Mouse (Mus musculus) kidney, embryonic 16.5 days (tissue): ENCODE measurements at regions not wholly inside any gene's neighbourhood (a gene's known extent, or its start where the extent isn't known, plus 50 kb on each side); places are given as distances from the start of the nearest gene placed in this dataset.

Experiments
- ATAC-seq: fragments of 200-750 bp; cut with Nextera tagmentation; 2 replicates; pipeline ENCODE4 v1.8.0; 2017; ENCODE audit warnings: moderate TSS enrichment; ENCODE audit not compliant: low FRiP score, low TSS enrichment
- H3K27ac ChIP-seq: fragments of 300-500 bp; sonication (generic); 2 replicates; pipeline ENCODE4 v1.5.1; 2014; ENCODE audit warnings: low read length
- H3K27me3 ChIP-seq: fragments of 300-500 bp; sonication (generic); 2 replicates; pipeline ENCODE4 v1.6.1; 2014; ENCODE audit warnings: low read length, control low read depth, mixed read lengths; ENCODE audit not compliant: insufficient read depth
- H3K36me3 ChIP-seq: fragments of 300-500 bp; sonication (generic); 2 replicates; pipeline ENCODE4 v1.6.1; 2014; ENCODE audit warnings: low read length, control low read depth, mixed read lengths; ENCODE audit not compliant: insufficient read depth
- H3K4me1 ChIP-seq: fragments of 300-500 bp; sonication (generic); 2 replicates; pipeline ENCODE4 v1.6.1; 2014; ENCODE audit warnings: low read length, control low read depth, mixed read lengths; ENCODE audit not compliant: insufficient read depth
- H3K4me2 ChIP-seq: fragments of 300-500 bp; sonication (generic); replicated peaks from 2 replicates; pipeline ENCODE4 v1.6.1; 2014; ENCODE audit warnings: low read depth, low read length
- H3K4me3 ChIP-seq: fragments of 300-500 bp; sonication (generic); 2 replicates; pipeline ENCODE4 v1.5.1; 2014; ENCODE audit warnings: mild to moderate bottlenecking, low read length
- H3K9ac ChIP-seq: fragments of 300-500 bp; sonication (generic); replicated peaks from 2 replicates; pipeline ENCODE4 v1.6.1; 2014; ENCODE audit warnings: low read length
- H3K9me3 ChIP-seq: fragments of 300-500 bp; sonication (generic); 2 replicates; pipeline ENCODE4 v1.6.1; 2016; ENCODE audit warnings: low read length, control low read depth
- WGBS: fragments of 180-500 bp; shearing (Covaris S2); extraction: QIAGEN DNeasy Blood & Tissue Kit; methylation state at CpG from one replicate; pipeline ENCODE4 v1.1.7; 2014; 5-methylcytosine and 5-hydroxymethylcytosine counted together

DNA sequence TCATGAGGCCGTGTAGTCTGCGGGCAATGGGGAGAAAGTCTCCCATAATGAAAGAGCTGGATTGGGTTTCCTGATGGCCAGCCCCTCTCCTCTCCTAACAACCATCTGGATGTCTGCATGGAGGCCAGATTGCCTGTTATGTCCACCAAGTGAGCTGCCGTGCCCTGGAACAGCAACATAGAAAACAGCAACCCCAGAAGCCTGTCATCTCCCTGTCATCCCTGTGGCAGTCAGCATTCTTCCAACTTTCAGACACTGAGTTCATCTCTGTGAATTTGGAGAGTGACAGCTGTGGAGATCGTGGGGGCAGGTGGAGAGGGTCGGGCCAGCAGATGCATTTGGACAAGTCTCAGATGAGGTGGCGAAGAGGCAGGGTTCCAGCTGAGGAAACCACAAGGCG lies 585.0 kb downstream of the Rnf144a start:
- no peak overlapping the region for H3K4me3 ChIP-seq
- no peak overlapping the region for H3K4me2 ChIP-seq
- whole genome bisulfite sequencing: 84% methylated on average over 7 of the region's 7 CpGs
- H3K4me1 ChIP-seq: 0 out of 2 replicates have a peak, but pooled peaks cover 3% of the 10 kb centered on the region
- no peak overlapping the region for H3K27ac ChIP-seq
- no peak for ATAC-seq
- H3K27me3 ChIP-seq: no peaks in the 10 kb centered on the region
- no peaks in the 10 kb centered on the region for H3K9me3 ChIP-seq
- no peaks in the 10 kb centered on the region for H3K36me3 ChIP-seq
- no peak overlapping the region for H3K9ac ChIP-seq

DNA sequence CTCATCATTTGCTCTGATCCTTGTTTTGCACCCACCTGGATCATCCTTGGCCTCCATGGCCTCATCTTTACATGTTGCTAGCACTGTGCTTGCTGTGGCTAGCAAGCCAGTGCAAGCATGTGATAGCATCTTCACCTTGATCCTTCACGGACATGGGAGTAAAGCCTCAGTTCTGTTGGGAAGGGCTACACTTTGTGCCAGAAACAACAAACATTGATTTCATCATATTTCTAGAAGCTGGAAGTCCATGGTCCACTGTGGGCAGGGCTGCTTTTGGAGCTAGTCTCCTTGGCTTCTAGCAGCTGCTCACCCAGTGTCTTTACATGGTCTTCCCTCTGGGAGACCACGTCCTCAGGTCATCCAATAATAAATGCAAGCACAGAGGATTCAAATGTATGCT lies 587.1 kb downstream of the Rnf144a start:
- Histone ChIP-seq H3K4me1 (0 out of 2 replicates have a peak, but pooled peaks cover 3% of the 10 kb centered on the region), H3K27me3 (no peaks in the 10 kb centered on the region), H3K4me3 (no peak overlapping the region), H3K4me2 (no peak overlapping the region), H3K9ac (no peak overlapping the region), H3K36me3 (no peaks in the 10 kb centered on the region), H3K9me3 (no peaks in the 10 kb centered on the region), H3K27ac (no peak overlapping the region)
- ATAC-seq: no peak
- WGBS: 81% methylated on average over 2 of the region's 2 CpGs

DNA sequence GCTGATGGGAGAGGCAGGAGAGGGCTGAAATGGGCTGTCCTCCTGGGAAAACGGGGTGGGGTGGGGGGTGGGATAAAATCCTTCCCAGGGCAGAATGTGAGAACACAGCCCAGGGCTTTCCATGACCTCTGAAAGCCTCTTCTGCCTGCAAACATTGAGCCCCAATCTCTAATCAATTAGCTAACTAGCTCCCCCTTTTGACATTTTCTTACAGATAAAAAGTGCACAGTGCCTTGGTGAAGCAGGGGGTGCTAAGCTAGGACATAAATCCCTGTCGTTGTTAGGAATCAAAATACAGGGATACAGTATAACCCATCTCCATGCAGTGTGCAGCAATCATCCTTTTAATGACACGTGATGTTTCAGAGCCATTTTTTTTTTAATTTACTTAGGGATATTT lies 588.1 kb downstream of the Rnf144a start:
- WGBS: 22% methylated on average over 3 of the region's 3 CpGs
- no peaks in the 10 kb centered on the region for H3K9me3 ChIP-seq
- ATAC-seq: no peak

DNA sequence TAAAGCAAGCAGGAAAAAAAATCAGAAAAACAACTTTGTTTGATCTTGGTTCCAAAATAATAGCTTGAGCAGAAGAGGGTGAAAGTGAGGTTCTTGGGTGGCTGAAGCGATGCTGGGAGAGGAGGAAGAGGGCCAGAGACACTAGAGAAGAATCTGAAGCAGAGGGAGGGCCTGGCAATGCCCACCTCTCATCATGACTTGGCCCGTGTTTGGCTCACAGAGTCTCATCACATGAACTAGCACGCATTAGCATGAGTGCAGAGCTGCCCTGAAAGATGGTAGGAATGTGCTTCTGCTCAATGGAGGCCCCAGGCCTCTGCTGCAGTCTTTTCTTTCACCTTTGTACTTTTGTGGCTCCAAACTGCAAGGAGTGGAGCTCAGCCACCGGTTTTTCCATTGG lies 588.6 kb downstream of the Rnf144a start:
- Histone ChIP-seq H3K36me3 (no peaks in the 10 kb centered on the region), H3K9me3 (no peaks in the 10 kb centered on the region), H3K9ac (no peak overlapping the region), H3K27me3 (no peaks in the 10 kb centered on the region), H3K4me1 (0 out of 2 replicates have a peak, but pooled peaks cover 3% of the 10 kb centered on the region), H3K4me2 (no peak overlapping the region), H3K4me3 (no peak overlapping the region), H3K27ac (no peak overlapping the region)
- ATAC-seq: no peak
- 66% methylated on average over 4 of the region's 4 CpGs for WGBS

More for the DNA sequence above, 588.1 kb downstream of the Rnf144a start:
- Histone ChIP-seq H3K27me3 (no peaks in the 10 kb centered on the region), H3K36me3 (no peaks in the 10 kb centered on the region), H3K4me2 (no peak overlapping the region), H3K9ac (no peak overlapping the region), H3K4me1 (0 out of 2 replicates have a peak, but pooled peaks cover 3% of the 10 kb centered on the region), H3K4me3 (no peak overlapping the region), H3K27ac (no peak overlapping the region)

DNA sequence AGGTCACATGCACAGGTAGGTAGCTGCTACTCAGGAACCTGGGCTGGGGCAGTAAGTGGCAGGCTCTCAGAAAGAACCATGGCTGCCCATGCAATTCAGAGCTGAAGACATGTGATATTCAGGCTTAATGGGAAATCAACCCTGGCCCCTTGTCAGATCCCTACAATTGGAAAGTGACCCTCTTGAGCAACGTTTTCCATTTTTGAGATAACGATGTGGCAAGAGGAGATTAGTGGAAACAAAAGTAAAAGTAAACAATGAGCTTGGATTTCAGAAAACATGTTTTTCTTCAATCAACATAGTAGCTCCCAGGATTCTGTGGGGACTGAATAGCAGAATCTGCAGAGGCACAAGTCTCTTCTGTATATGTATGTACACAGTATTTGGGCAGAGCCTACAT lies 598.8 kb downstream of the Rnf144a start:
- Histone ChIP-seq H3K27ac (no peak overlapping the region), H3K4me2 (no peak overlapping the region), H3K9me3 (no peaks in the 10 kb centered on the region), H3K27me3 (no peaks in the 10 kb centered on the region), H3K4me1 (no peaks in the 10 kb centered on the region), H3K9ac (no peak overlapping the region), H3K36me3 (no peaks in the 10 kb centered on the region), H3K4me3 (no peak overlapping the region)
- WGBS: 47% methylated on average over 2 of the region's 2 CpGs
- no peak for ATAC-seq

DNA sequence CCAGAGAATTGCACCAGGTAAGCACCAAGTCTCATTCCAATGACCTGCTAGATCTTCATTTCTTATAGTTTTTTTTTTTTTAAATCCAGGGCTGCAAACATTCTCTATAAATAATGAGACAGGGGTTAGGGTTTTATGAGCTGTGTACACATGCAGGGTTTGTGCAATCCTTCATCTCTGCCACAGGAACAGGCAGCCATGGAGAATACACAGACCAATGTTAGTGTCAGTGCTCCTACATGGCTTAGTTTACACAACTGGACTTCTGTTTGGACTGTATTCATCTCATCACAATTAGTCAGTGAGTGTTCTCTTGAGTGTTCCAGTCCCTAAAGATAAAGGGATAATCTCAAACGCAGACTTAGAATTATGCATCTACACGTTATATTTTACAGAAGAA lies 620.0 kb downstream of the Rnf144a start:
- H3K27ac ChIP-seq: no peak overlapping the region
- no peak overlapping the region for H3K4me2 ChIP-seq
- ATAC-seq: no peak
- WGBS: 77% methylated on average over 2 of the region's 2 CpGs
- H3K9me3 ChIP-seq: no peaks in the 10 kb centered on the region
- H3K27me3 ChIP-seq: no peaks in the 10 kb centered on the region
- H3K4me3 ChIP-seq: no peak overlapping the region
- H3K36me3 ChIP-seq: no peaks in the 10 kb centered on the region
- no peaks in the 10 kb centered on the region for H3K4me1 ChIP-seq
- H3K9ac ChIP-seq: no peak overlapping the region

DNA sequence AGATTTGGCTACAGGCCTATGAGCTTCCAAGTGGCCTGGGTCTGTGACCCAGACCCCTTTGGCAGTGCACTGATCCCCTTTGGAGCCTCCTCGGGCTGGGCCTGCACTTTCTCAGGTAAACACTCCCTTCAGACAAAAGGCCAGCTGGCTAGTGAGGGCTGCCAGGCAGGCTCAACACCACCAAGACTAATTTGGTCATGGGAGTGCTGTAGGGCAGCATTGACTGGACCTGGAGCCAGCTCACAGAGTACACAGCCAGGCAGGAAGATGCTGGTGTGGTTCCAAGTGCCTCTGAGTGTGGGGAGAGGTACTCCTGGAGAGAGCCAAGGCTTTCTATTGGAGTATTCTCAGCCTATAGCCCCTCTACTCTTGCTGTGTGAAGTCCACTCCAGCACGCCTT lies 620.5 kb downstream of the Rnf144a start:
- WGBS: 51% methylated on average over 2 of the region's 2 CpGs
- ATAC-seq: no peak

DNA sequence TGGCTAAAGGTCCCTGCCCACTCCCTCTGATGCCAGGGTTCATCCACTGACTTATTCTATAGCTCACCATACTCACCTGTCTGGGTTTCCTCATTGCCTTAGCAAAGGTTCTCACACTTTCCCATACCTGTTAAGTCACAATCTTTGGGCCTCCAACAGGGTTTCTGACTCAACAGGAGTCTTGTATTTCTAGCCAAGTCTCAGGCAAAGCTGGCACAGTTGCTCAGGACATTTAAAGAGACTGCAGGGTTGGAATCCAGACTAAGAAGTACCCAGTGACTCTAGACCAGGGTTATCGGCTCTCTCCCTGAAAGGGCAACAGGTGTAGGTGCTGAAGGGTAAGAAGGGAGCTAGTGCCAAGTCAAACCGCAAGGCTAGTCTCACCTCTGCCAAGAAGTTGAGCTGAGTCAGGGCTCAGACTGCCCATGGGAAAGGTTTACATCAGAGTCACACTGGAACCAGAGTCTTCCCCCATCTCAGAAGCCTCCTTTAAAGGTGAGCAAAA lies 622.4 kb downstream of the Rnf144a start:
- WGBS: 90% methylated on average over 2 of the region's 2 CpGs
- H3K27ac ChIP-seq: no peak overlapping the region

More for the DNA sequence above, 620.5 kb downstream of the Rnf144a start:
- Histone ChIP-seq H3K4me2 (no peak overlapping the region), H3K27me3 (no peaks in the 10 kb centered on the region), H3K4me3 (no peak overlapping the region), H3K27ac (no peak overlapping the region), H3K36me3 (no peaks in the 10 kb centered on the region), H3K4me1 (no peaks in the 10 kb centered on the region), H3K9ac (no peak overlapping the region), H3K9me3 (no peaks in the 10 kb centered on the region)

DNA sequence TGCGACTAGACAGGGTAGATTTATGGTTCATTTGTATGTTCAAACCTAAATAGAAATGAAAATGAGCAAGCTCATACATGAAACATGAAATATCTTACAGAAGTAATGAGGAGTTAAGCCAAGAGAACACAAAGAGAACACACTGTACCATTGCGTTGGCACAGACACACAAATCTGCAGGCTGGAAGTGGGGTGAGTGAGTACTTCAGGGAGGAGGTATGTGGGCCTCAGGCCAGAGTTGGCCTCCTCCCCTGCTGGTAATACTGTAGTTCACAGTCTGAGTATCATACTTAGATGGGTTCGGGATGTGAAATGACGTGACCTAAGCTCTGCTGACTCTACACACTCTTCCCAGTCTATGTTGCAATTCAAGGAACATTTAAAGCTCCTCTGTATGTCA lies 624.1 kb downstream of the Rnf144a start:
- Histone ChIP-seq H3K4me3 (no peak overlapping the region), H3K9me3 (no peaks in the 10 kb centered on the region), H3K4me2 (no peak overlapping the region), H3K27ac (no peak overlapping the region), H3K9ac (no peak overlapping the region), H3K27me3 (no peaks in the 10 kb centered on the region), H3K36me3 (no peaks in the 10 kb centered on the region), H3K4me1 (no peaks in the 10 kb centered on the region)
- 89% methylated on average over 4 of the region's 4 CpGs for WGBS
- no peak for ATAC-seq

More for the DNA sequence above, 622.4 kb downstream of the Rnf144a start:
- H3K4me2 ChIP-seq: no peak overlapping the region
- no peak for ATAC-seq
- no peaks in the 10 kb centered on the region for H3K36me3 ChIP-seq
- no peaks in the 10 kb centered on the region for H3K27me3 ChIP-seq
- no peaks in the 10 kb centered on the region for H3K9me3 ChIP-seq
- H3K4me3 ChIP-seq: no peak overlapping the region
- no peak overlapping the region for H3K9ac ChIP-seq
- no peaks in the 10 kb centered on the region for H3K4me1 ChIP-seq

DNA sequence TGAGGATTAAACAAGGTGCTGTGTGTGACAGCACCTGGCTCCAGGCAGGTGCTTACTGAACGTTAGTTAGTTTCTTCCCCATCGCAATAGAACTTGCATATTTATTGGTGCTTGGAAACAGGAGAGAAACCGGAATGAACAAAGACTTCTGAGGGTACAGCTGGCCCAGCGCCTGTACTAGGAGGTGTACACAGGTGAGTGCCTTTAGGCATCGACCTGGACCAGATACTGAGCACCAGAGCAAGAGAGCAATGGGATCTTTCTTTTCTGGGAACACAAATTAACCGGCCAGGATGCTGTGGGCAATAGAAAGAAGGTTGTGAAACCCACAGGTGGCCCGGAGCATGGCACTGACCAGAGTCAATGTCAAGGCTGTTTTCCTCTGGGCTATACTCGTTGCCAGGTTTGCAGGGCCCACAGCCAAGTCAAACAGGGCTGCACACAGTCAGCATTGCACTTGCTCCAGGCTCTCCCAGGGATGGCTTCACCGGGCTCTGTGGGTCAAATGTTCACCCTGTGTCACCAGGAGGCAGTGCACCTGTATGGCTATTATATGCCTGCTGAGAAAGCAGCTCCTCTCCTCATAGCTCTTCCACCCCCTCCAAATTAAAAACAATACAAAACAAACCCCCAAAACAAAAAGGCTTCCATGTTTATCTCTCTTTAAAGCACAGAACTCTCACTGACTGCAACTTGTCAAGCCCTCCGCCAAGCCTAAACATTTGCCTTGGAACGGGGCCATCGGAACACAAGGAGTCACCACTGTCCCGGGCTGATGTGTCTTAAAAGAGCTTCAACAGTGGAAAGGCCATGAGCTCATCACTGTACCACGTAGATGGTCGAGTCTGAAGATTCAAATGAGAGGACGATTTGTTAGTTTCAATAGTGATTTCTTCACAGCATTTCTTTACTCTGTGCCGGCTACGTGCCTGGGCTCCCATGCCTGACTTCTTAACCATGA lies 629.1 kb downstream of the Rnf144a start:
- Histone ChIP-seq H3K27me3 (no peaks in the 10 kb centered on the region), H3K4me2 (no peak overlapping the region), H3K27ac (no peak overlapping the region), H3K9ac (no peak overlapping the region), H3K4me3 (no peak overlapping the region), H3K36me3 (no peaks in the 10 kb centered on the region), H3K9me3 (no peaks in the 10 kb centered on the region), H3K4me1 (no peaks in the 10 kb centered on the region; the same call in 1 of the 2 replicates)
- no peak for ATAC-seq
- whole genome bisulfite sequencing: 75% methylated on average over 18 of the region's 18 CpGs
